Mouse (Mus musculus) B cell, adult 67 days (primary cell): ENCODE results near the gene Vmn1r41. TPM values are rescaled to one million over a fixed set of nuclear protein-coding genes. Genes with fewer than 3 reads are reported as not detected.

Experiments
- total RNA-seq, 2 experiments: library from RNA; stranded (reverse); gene quantifications; 4 replicates each; pipeline ENCODE4 v1.2.4; 2023

Vmn1r41 gene
- total RNA-seq = not detected

GRCm38 (mm10) chr6:89740466-89740865, at the start of gene Vmn1r41:
Gene Vmn1r41 (plus strand): TSS chr6:89740766.

GRCm38 (mm10) chr6:89707240-89707639, 33.3 kb upstream of the Vmn1r41 start, which contains the start of gene Vmn1r40:
Gene Vmn1r40 (plus strand): TSS chr6:89707540.

Other genes with a start within 250 kb of the Vmn1r41 start
- gene Chchd6, start 145.1 kb upstream of the Vmn1r41 start, total RNA-seq = 1 to 10 TPM; 2.6 to 3.9 TPM
- gene Txnrd3, start 96.8 kb upstream of the Vmn1r41 start, total RNA-seq = 1 to 10 TPM; 5.5 to 6.9 TPM
- not detected for gene Vmn1r40, start 33.2 kb upstream of the Vmn1r41 start, total RNA-seq
- not detected for gene Vmn1r42, start 135.6 kb downstream of the Vmn1r41 start, total RNA-seq
- not detected for gene Vmn1r43, start 135.6 kb downstream of the Vmn1r41 start, total RNA-seq
- gene Vmn1r44, start 142.9 kb downstream of the Vmn1r41 start, total RNA-seq = not detected
- not detected for gene Vmn1r45, start 199.8 kb downstream of the Vmn1r41 start, total RNA-seq
- gene Vmn1r46, start 228.5 kb downstream of the Vmn1r41 start, total RNA-seq = not detected